Mouse (Mus musculus): ENCODE measurements at regions not wholly inside any gene's neighbourhood (a gene's known extent, or its start where the extent isn't known, plus 50 kb on each side); places are given as distances from the start of the nearest gene placed in this dataset.

DNA sequence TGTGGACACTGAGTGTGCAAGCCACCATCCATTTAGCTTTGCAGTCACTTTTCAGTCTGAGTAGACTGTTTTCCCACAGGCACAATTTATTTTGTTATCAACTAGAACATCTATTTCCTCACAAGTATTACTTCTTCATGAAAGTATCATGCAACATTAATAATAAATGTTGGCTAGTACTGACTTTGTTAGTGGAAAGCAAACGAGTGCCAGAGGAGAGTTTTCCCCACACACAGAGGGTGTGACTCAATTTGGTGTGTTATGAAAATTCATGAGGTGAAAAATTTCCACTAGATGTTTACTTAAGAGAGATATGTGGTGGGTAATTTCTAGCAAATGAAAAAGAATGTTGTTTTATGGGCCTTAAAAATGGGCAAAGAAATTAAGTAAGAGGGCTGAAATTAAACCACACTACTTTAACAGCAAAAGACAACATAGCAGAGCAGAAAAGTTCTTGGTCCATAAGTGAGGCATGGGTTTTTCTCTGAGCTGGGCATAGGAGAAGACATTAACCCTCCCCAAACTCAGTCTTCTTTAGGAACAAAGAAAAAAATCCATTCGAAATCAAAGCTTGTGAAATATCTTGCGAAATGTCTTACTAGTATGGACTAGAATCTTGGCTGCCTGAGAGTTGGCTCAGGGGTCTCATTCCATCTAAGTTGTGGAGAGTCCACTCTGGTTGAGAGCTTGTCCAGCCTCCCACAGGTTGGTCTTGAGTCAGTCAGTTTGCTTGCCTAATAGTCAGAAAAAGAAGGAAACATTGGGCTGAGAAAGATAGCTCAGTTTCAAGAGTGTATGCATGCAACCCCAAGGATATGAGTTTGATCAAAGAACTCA is 419.1 kb downstream of the Btbd3 start:
- H3K36me3 ChIP-seq (ENCODE audit: control insufficient read depth, insufficient read depth) = no peaks in the 10 kb centered on the region
- no peak for TF ChIP-seq MYOG (IDR thresholded peaks at IDR 0.05; ENCODE audit: control insufficient read depth, extremely low read depth, insufficient read length)
- TF ChIP-seq USF1 (IDR thresholded peaks at IDR 0.05; ENCODE audit: low read depth) = no peak
- no peak for TF ChIP-seq FOSL1 (IDR thresholded peaks at IDR 0.05; ENCODE audit: insufficient read depth, low read length, poor library complexity, severe bottlenecking)
- TF ChIP-seq MAX (IDR thresholded peaks at IDR 0.05) = no peak
- TF ChIP-seq CTCF (IDR thresholded peaks at IDR 0.05; ENCODE audit: control insufficient read depth, insufficient read depth, insufficient read length) = no peak
- no peak for TF ChIP-seq MYOD1 (IDR thresholded peaks at IDR 0.05; ENCODE audit: control insufficient read depth, insufficient read length, low read depth)
- no peak for TF ChIP-seq CEBPB (IDR thresholded peaks at IDR 0.05; ENCODE audit: low read depth)

DNA sequence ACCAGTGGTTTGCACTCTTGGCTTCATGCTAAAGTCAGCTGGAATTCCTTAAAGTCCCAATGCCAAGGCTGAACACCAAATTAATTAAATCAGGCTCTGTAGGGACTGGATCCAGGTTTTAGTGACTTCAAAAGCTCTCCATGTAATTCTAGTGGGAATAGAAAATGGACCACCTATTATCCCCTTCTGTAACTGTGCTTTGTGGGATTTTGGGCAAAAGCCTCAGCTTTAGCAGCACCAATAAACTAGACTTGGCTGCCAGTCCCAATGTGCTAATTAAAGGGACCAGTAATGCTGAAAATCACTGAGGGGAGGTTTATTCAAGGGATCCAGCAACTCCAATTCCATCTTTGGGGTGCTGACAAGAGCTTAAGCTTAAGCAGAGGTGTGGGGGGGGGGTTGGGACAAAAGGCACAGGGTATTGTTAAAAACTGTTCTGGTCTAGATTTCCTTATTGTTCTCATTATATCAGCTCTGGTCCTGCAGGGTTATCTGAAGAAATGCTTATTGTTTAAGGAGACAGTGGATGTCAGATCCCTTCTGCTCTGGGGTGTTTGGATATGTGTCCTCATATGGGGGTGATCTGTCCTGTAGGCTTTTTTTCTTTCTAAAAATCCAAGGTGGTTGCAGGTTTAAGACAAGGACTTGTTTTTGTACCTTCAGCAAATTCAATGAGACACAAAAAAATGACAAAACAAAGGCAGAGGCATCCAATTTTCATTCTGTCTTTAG is 431.9 kb downstream of the Btbd3 start:
- TF ChIP-seq MYOD1 (IDR thresholded peaks at IDR 0.05; ENCODE audit: control insufficient read depth, insufficient read length, low read depth) = no peak
- no peak for TF ChIP-seq MYOG (IDR thresholded peaks at IDR 0.05; ENCODE audit: control insufficient read depth, extremely low read depth, insufficient read length)
- TF ChIP-seq CTCF (IDR thresholded peaks at IDR 0.05; ENCODE audit: control insufficient read depth, insufficient read depth, insufficient read length) = no peak
- TF ChIP-seq MAX (IDR thresholded peaks at IDR 0.05) = no peak
- TF ChIP-seq FOSL1 (IDR thresholded peaks at IDR 0.05; ENCODE audit: insufficient read depth, low read length, poor library complexity, severe bottlenecking) = no peak
- TF ChIP-seq CEBPB (IDR thresholded peaks at IDR 0.05; ENCODE audit: low read depth) = no peak
- TF ChIP-seq USF1 (IDR thresholded peaks at IDR 0.05; ENCODE audit: low read depth) = no peak
- Histone ChIP-seq H3K27me3 (ENCODE audit: control insufficient read depth, insufficient read depth, insufficient read length) (no peaks in the 10 kb centered on the region), H3K4me3 (ENCODE audit: insufficient read depth, poor library complexity, severe bottlenecking) (no peak overlapping the region), H3ac (ENCODE audit: control insufficient read depth, insufficient read length, low read depth) (no peak overlapping the region), H3K36me3 (ENCODE audit: control insufficient read depth, insufficient read depth) (no peaks in the 10 kb centered on the region), H3K79me2 (ENCODE audit: control insufficient read depth, insufficient read depth) (no peaks in the 10 kb centered on the region), H3K79me3 (ENCODE audit: low read depth) (no peaks in the 10 kb centered on the region)

More for the DNA sequence above, 419.1 kb downstream of the Btbd3 start:
- no peaks in the 10 kb centered on the region for H3K27me3 ChIP-seq (ENCODE audit: control insufficient read depth, insufficient read depth, insufficient read length)
- no peaks in the 10 kb centered on the region for H3K79me3 ChIP-seq (ENCODE audit: low read depth)
- H3K4me3 ChIP-seq (ENCODE audit: insufficient read depth, poor library complexity, severe bottlenecking) = no peak overlapping the region
- no peaks in the 10 kb centered on the region for H3K79me2 ChIP-seq (ENCODE audit: control insufficient read depth, insufficient read depth)
- H3ac ChIP-seq (ENCODE audit: control insufficient read depth, insufficient read length, low read depth) = no peak overlapping the region

DNA sequence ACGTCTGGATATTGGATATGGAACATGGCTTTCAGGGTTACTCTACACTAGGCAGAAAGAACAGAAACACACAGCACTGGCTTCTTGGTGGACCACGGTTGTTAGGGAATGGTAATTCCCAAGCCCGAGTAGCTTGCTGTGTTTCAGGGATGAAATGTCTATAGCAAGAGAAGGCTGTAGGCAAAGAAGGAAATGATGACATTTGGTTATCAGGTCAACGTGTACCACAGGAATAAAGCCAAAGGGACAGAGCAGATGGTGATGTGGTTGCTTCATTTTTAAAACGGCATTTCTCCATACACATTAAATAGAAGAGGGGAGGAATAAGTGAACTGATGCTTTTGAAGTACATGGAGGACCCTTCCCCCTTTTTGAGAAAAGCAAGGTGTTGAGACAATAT is 433.1 kb downstream of the Btbd3 start:
- Histone ChIP-seq H3K36me3 (ENCODE audit: control insufficient read depth, insufficient read depth) (no peaks in the 10 kb centered on the region), H3K27me3 (ENCODE audit: control insufficient read depth, insufficient read depth, insufficient read length) (no peaks in the 10 kb centered on the region)
- TF ChIP-seq MYOG (IDR thresholded peaks at IDR 0.05; ENCODE audit: control insufficient read depth, extremely low read depth, insufficient read length) (no peak), CEBPB (IDR thresholded peaks at IDR 0.05; ENCODE audit: low read depth) (no peak), USF1 (IDR thresholded peaks at IDR 0.05; ENCODE audit: low read depth) (no peak), MYOD1 (IDR thresholded peaks at IDR 0.05; ENCODE audit: control insufficient read depth, insufficient read length, low read depth) (no peak), MAX (IDR thresholded peaks at IDR 0.05) (no peak), FOSL1 (IDR thresholded peaks at IDR 0.05; ENCODE audit: insufficient read depth, low read length, poor library complexity, severe bottlenecking) (no peak), CTCF (IDR thresholded peaks at IDR 0.05; ENCODE audit: control insufficient read depth, insufficient read depth, insufficient read length) (no peak)

DNA sequence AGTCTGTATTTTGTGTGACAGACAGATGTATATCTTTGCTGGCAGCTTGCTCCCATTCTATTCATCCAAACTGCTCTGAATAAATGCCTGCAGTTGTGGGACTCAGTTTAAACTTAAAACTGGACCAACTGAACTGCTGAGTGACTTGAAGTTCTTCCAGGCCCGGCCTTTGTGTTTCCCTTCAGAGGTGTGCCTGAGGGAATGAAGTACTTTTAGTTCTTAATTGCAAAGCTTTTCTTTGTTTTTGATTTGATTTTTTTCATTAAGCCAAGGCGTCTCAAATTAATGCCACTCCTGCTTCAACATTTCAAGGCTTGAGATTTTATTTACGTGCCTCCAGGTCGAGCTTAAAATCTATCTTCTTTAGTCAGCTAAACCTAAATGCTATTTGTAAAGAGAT is 446.4 kb downstream of the Btbd3 start:
- Histone ChIP-seq H3K4me3 (ENCODE audit: insufficient read depth, poor library complexity, severe bottlenecking) (no peak overlapping the region), H3K36me3 (ENCODE audit: control insufficient read depth, insufficient read depth) (no peaks in the 10 kb centered on the region), H3ac (ENCODE audit: control insufficient read depth, insufficient read length, low read depth) (no peak overlapping the region), H3K27me3 (ENCODE audit: control insufficient read depth, insufficient read depth, insufficient read length) (no peaks in the 10 kb centered on the region), H3K79me2 (ENCODE audit: control insufficient read depth, insufficient read depth) (no peaks in the 10 kb centered on the region), H3K79me3 (ENCODE audit: low read depth) (no peaks in the 10 kb centered on the region)
- TF ChIP-seq CTCF (IDR thresholded peaks at IDR 0.05; ENCODE audit: control insufficient read depth, insufficient read depth, insufficient read length) (no peak), MYOD1 (IDR thresholded peaks at IDR 0.05; ENCODE audit: control insufficient read depth, insufficient read length, low read depth) (no peak), USF1 (IDR thresholded peaks at IDR 0.05; ENCODE audit: low read depth) (no peak), FOSL1 (IDR thresholded peaks at IDR 0.05; ENCODE audit: insufficient read depth, low read length, poor library complexity, severe bottlenecking) (no peak), MAX (IDR thresholded peaks at IDR 0.05) (no peak), MYOG (IDR thresholded peaks at IDR 0.05; ENCODE audit: control insufficient read depth, extremely low read depth, insufficient read length) (no peak), CEBPB (IDR thresholded peaks at IDR 0.05; ENCODE audit: low read depth) (no peak)

More for the DNA sequence above, 433.1 kb downstream of the Btbd3 start:
- Histone ChIP-seq H3K79me3 (ENCODE audit: low read depth) (no peaks in the 10 kb centered on the region), H3K4me3 (ENCODE audit: insufficient read depth, poor library complexity, severe bottlenecking) (no peak overlapping the region), H3K79me2 (ENCODE audit: control insufficient read depth, insufficient read depth) (no peaks in the 10 kb centered on the region), H3ac (ENCODE audit: control insufficient read depth, insufficient read length, low read depth) (no peak overlapping the region)

DNA sequence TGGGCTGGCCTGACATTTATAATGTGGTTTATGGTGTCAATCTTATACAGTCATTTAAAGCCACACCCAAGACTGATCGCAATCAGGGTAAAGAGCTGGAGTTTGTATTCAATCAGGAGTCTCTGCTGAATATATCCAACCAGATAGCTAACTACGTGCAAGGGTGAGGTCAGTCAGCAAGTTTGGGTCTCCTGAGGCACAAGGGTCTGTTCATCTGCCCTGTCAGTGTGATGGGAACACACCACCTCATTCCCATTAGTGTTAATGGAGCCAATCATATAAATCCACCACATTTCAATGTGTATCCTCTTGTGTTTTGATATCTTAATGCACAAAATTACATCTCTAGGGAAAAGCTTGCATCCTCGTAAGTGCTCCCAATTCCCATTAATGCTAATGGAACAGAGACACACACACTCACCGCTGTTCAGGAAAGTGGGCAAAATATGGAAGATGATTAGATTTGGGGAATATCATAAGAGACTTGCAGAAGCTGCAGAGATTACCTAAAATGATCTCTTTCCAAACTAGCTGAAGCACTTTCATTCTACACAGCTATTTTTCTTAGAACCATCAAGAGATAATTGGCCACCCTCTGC is 447.7 kb downstream of the Btbd3 start:
- no peaks in the 10 kb centered on the region for H3K36me3 ChIP-seq (ENCODE audit: control insufficient read depth, insufficient read depth)
- no peak overlapping the region for H3ac ChIP-seq (ENCODE audit: control insufficient read depth, insufficient read length, low read depth)
- no peak overlapping the region for H3K4me3 ChIP-seq (ENCODE audit: insufficient read depth, poor library complexity, severe bottlenecking)
- H3K27me3 ChIP-seq (ENCODE audit: control insufficient read depth, insufficient read depth, insufficient read length) = no peaks in the 10 kb centered on the region
- no peak for TF ChIP-seq FOSL1 (IDR thresholded peaks at IDR 0.05; ENCODE audit: insufficient read depth, low read length, poor library complexity, severe bottlenecking)
- TF ChIP-seq CTCF (IDR thresholded peaks at IDR 0.05; ENCODE audit: control insufficient read depth, insufficient read depth, insufficient read length) = no peak
- no peak for TF ChIP-seq MYOG (IDR thresholded peaks at IDR 0.05; ENCODE audit: control insufficient read depth, extremely low read depth, insufficient read length)
- no peak for TF ChIP-seq MYOD1 (IDR thresholded peaks at IDR 0.05; ENCODE audit: control insufficient read depth, insufficient read length, low read depth)
- no peak for TF ChIP-seq CEBPB (IDR thresholded peaks at IDR 0.05; ENCODE audit: low read depth)
- TF ChIP-seq MAX (IDR thresholded peaks at IDR 0.05) = no peak
- no peaks in the 10 kb centered on the region for H3K79me2 ChIP-seq (ENCODE audit: control insufficient read depth, insufficient read depth)
- H3K79me3 ChIP-seq (ENCODE audit: low read depth) = no peaks in the 10 kb centered on the region
